Mouse (Mus musculus): ENCODE results near the gene Rap1a. TPM values are rescaled to one million over a fixed set of nuclear protein-coding genes. Genes with fewer than 3 reads are reported as not detected.

The Rap1a gene
- total and polyA plus RNA-seq, 3 experiments = 17.7 to 121 (median 97.7) TPM

- no peak overlapping the region for H3K4me3 ChIP-seq (ENCODE audit: low read depth, low read length)
- DNase-seq (ENCODE audit: low spot score) (no peak), ATAC-seq (ENCODE audit: extremely low read depth, insufficient number of reproducible peaks, low FRiP score, poor library complexity, severe bottlenecking) (no peak)
- peaks cover 31% of the 10 kb centered on the region for H3K4me1 ChIP-seq (ENCODE audit: insufficient read depth, low read depth, low read length)
- no peaks in the 10 kb centered on the region for H3K27me3 ChIP-seq (ENCODE audit: insufficient read depth, low read length)
- TF ChIP-seq POLR2AphosphoS5 (IDR thresholded peaks at IDR 0.05; ENCODE audit: insufficient replicate concordance, low read depth, low read length) (no peak), CTCF (IDR thresholded peaks at IDR 0.05; ENCODE audit: low read depth, low read length) (no peak), GATA1 (IDR thresholded peaks at IDR 0.05; ENCODE audit: borderline replicate concordance, low read length) (no peak), GATA2 (IDR thresholded peaks at IDR 0.05; ENCODE audit: borderline replicate concordance, low read depth, low read length) (no peak), TAL1 (conservative IDR thresholded peaks at IDR 0.05; ENCODE audit: low read depth, low read length) (no peak)
- no peaks in the 10 kb centered on the region for H3K9me3 ChIP-seq (replicated peaks)
- peaks cover 89% of the 10 kb centered on the region for H3K36me3 ChIP-seq (replicated peaks)
Observed at GRCm38 (mm10) chr3:105714091-105714819, 86.9 kb downstream of the Rap1a start.

GRCm38 (mm10) chr3:105712827-105713226 is 88.3 kb downstream of the Rap1a start:
- Histone ChIP-seq H3K9me3 (replicated peaks) (no peaks in the 10 kb centered on the region), H3K4me1 (ENCODE audit: insufficient read depth, low read depth, low read length) (peaks cover 33% of the 10 kb centered on the region), H3K4me3 (ENCODE audit: low read depth, low read length) (no peak overlapping the region), H3K27me3 (ENCODE audit: insufficient read depth, low read length) (no peaks in the 10 kb centered on the region), H3K36me3 (replicated peaks) (peaks cover 82% of the 10 kb centered on the region)
- TF ChIP-seq POLR2AphosphoS5 (IDR thresholded peaks at IDR 0.05; ENCODE audit: insufficient replicate concordance, low read depth, low read length) = no peak
- TF ChIP-seq CTCF (IDR thresholded peaks at IDR 0.05; ENCODE audit: low read depth, low read length) = no peak
- no peak for TF ChIP-seq GATA2 (IDR thresholded peaks at IDR 0.05; ENCODE audit: borderline replicate concordance, low read depth, low read length)
- TF ChIP-seq GATA1 (IDR thresholded peaks at IDR 0.05; ENCODE audit: borderline replicate concordance, low read length) = no peak
- no peak for TF ChIP-seq TAL1 (conservative IDR thresholded peaks at IDR 0.05; ENCODE audit: low read depth, low read length)
- no peak for ATAC-seq (ENCODE audit: extremely low read depth, insufficient number of reproducible peaks, low FRiP score, poor library complexity, severe bottlenecking)
- DNase-seq (ENCODE audit: low spot score) = no peak

GRCm38 (mm10) chr3:105711741-105712140 is 89.4 kb downstream of the Rap1a start:
- no peak for DNase-seq (ENCODE audit: low spot score)
- no peaks in the 10 kb centered on the region for H3K27me3 ChIP-seq (ENCODE audit: insufficient read depth, low read length)
- H3K4me1 ChIP-seq (ENCODE audit: insufficient read depth, low read depth, low read length) = peaks cover 38% of the 10 kb centered on the region
- H3K36me3 ChIP-seq (replicated peaks) = peaks cover 81% of the 10 kb centered on the region
- no peaks in the 10 kb centered on the region for H3K9me3 ChIP-seq (replicated peaks)
- ATAC-seq (ENCODE audit: extremely low read depth, insufficient number of reproducible peaks, low FRiP score, poor library complexity, severe bottlenecking) = no peak
- no peak for TF ChIP-seq GATA1 (IDR thresholded peaks at IDR 0.05; ENCODE audit: borderline replicate concordance, low read length)
- TF ChIP-seq CTCF (IDR thresholded peaks at IDR 0.05; ENCODE audit: low read depth, low read length) = no peak
- TF ChIP-seq TAL1 (conservative IDR thresholded peaks at IDR 0.05; ENCODE audit: low read depth, low read length) = no peak
- no peak for TF ChIP-seq POLR2AphosphoS5 (IDR thresholded peaks at IDR 0.05; ENCODE audit: insufficient replicate concordance, low read depth, low read length)
- no peak for TF ChIP-seq GATA2 (IDR thresholded peaks at IDR 0.05; ENCODE audit: borderline replicate concordance, low read depth, low read length)
- H3K4me3 ChIP-seq (ENCODE audit: low read depth, low read length) = no peak overlapping the region

GRCm38 (mm10) chr3:105710246-105710645 is 90.9 kb downstream of the Rap1a start:
- Histone ChIP-seq H3K36me3 (replicated peaks) (peaks cover 77% of the 10 kb centered on the region), H3K4me3 (ENCODE audit: low read depth, low read length) (no peak overlapping the region), H3K27me3 (ENCODE audit: insufficient read depth, low read length) (no peaks in the 10 kb centered on the region; the same call in 1 of the 2 replicates), H3K4me1 (ENCODE audit: insufficient read depth, low read depth, low read length) (peaks cover 40% of the 10 kb centered on the region), H3K9me3 (replicated peaks) (no peaks in the 10 kb centered on the region)
- DNase-seq (ENCODE audit: low spot score) (no peak), ATAC-seq (ENCODE audit: extremely low read depth, insufficient number of reproducible peaks, low FRiP score, poor library complexity, severe bottlenecking) (no peak)
- no peak for TF ChIP-seq CTCF (IDR thresholded peaks at IDR 0.05; ENCODE audit: low read depth, low read length)
- no peak for TF ChIP-seq GATA1 (IDR thresholded peaks at IDR 0.05; ENCODE audit: borderline replicate concordance, low read length)
- no peak for TF ChIP-seq TAL1 (conservative IDR thresholded peaks at IDR 0.05; ENCODE audit: low read depth, low read length)
- no peak for TF ChIP-seq GATA2 (IDR thresholded peaks at IDR 0.05; ENCODE audit: borderline replicate concordance, low read depth, low read length)
- no peak for TF ChIP-seq POLR2AphosphoS5 (IDR thresholded peaks at IDR 0.05; ENCODE audit: insufficient replicate concordance, low read depth, low read length)

- H3K4me1 ChIP-seq (ENCODE audit: insufficient read depth, low read depth, low read length) = peaks cover 58% of the 10 kb centered on the region
- DNase-seq (ENCODE audit: low spot score) = no peak
- no peaks in the 10 kb centered on the region for H3K9me3 ChIP-seq (replicated peaks)
- TF ChIP-seq POLR2AphosphoS5 (IDR thresholded peaks at IDR 0.05; ENCODE audit: insufficient replicate concordance, low read depth, low read length) (no peak), GATA1 (IDR thresholded peaks at IDR 0.05; ENCODE audit: borderline replicate concordance, low read length) (no peak)
- H3K27me3 ChIP-seq (ENCODE audit: insufficient read depth, low read length) = no peaks in the 10 kb centered on the region; the same call in 1 of the 2 replicates
- H3K4me3 ChIP-seq (ENCODE audit: low read depth, low read length) = no peak overlapping the region
- no peak for ATAC-seq (ENCODE audit: extremely low read depth, insufficient number of reproducible peaks, low FRiP score, poor library complexity, severe bottlenecking)
- H3K36me3 ChIP-seq (replicated peaks) = peaks cover 54% of the 10 kb centered on the region
Observed at GRCm38 (mm10) chr3:105707590-105707989, 93.5 kb downstream of the Rap1a start.

GRCm38 (mm10) chr3:105706366-105707020 is 94.6 kb downstream of the Rap1a start:
- DNase-seq (ENCODE audit: low spot score) = no peak
- ATAC-seq (ENCODE audit: extremely low read depth, insufficient number of reproducible peaks, low FRiP score, poor library complexity, severe bottlenecking) = no peak

More at GRCm38 (mm10) chr3:105706366-105707020, 94.6 kb downstream of the Rap1a start:
- Histone ChIP-seq H3K9me3 (replicated peaks) (no peaks in the 10 kb centered on the region), H3K4me3 (ENCODE audit: low read depth, low read length) (no peak overlapping the region; the same call in 1 of the 2 replicates), H3K27me3 (ENCODE audit: insufficient read depth, low read length) (no peaks in the 10 kb centered on the region; the same call in 1 of the 2 replicates), H3K4me1 (ENCODE audit: insufficient read depth, low read depth, low read length) (peaks cover 69% of the 10 kb centered on the region), H3K36me3 (replicated peaks) (peaks cover 44% of the 10 kb centered on the region)
- TF ChIP-seq GATA1 (IDR thresholded peaks at IDR 0.05; ENCODE audit: borderline replicate concordance, low read length) (no peak), POLR2AphosphoS5 (IDR thresholded peaks at IDR 0.05; ENCODE audit: insufficient replicate concordance, low read depth, low read length) (no peak), CTCF (IDR thresholded peaks at IDR 0.05; ENCODE audit: low read depth, low read length) (no peak), GATA2 (IDR thresholded peaks at IDR 0.05; ENCODE audit: borderline replicate concordance, low read depth, low read length) (no peak), TAL1 (conservative IDR thresholded peaks at IDR 0.05; ENCODE audit: low read depth, low read length) (no peak)
